Mouse (Mus musculus) spleen, adult 2 months (tissue): ENCODE measurements around the gene Haao.

ENCODE experiments used
- CTCF ChIP-seq: fragments of 200-500 bp; IDR thresholded peaks from 2 replicates; pipeline ENCODE4 v1.5.1; 2011; ENCODE audit warnings: mild to moderate bottlenecking, inconsistent platforms; ENCODE audit not compliant: insufficient read depth, insufficient read length, insufficient replicate concordance; ENCODE audit errors: extremely low read depth
- POLR2A ChIP-seq: fragments of 200-500 bp; IDR thresholded peaks from 2 replicates; pipeline ENCODE4 v1.6.1; 2011; ENCODE audit warnings: low read depth, low read length, inconsistent platforms

DNA sequence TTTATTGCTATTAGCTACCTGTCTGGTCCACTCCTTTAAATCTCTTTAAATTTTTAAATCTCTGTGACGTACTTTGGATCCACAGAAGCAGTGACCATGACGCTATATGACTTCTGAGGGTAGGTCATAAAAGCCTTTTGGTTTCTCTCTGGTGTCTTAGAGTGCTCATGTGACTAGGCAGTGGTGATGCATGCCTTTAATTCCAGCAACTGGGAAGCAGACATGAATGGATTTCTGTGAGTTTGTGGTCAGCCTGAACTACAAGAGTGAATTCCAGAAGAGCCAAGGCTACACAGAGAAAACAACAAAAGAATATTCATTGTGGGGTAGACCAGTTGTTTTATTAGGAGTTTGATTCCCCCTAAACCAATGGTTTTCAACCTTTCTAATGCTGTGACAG, 35.0 kb upstream of the Haao start:
- no peak for TF ChIP-seq POLR2A
- no peak for TF ChIP-seq CTCF
